Mouse (Mus musculus): ENCODE results near the gene Abce1. TPM values are rescaled to one million over a fixed set of nuclear protein-coding genes. Genes with fewer than 3 reads are reported as not detected.

The Abce1 gene
- polyA plus RNA-seq, 2 experiments: 65.9 to 87.5 TPM

GRCm38 (mm10) chr8:79727900-79728299, 16.4 kb upstream of the Abce1 start:
- H3K4me1 ChIP-seq (ENCODE audit: control insufficient read depth, insufficient read depth, low read length): no peaks in the 10 kb centered on the region
- H3K9me3 ChIP-seq (ENCODE audit: control insufficient read depth, low read length): no peaks in the 10 kb centered on the region
- no peak overlapping the region for H3K4me3 ChIP-seq (replicated peaks; ENCODE audit: low read length)
- no peak overlapping the region for H3K4me2 ChIP-seq (replicated peaks; ENCODE audit: low read depth, low read length, severe bottlenecking)
- H3K9ac ChIP-seq (ENCODE audit: low read depth, low read length, severe bottlenecking): no peak overlapping the region
- H3K27ac ChIP-seq (replicated peaks; ENCODE audit: low read depth, low read length): no peak overlapping the region
- H3K27me3 ChIP-seq (ENCODE audit: control insufficient read depth, insufficient read depth, low read length): no peaks in the 10 kb centered on the region
- no peak for TF ChIP-seq POLR2A (IDR thresholded peaks at IDR 0.05; ENCODE audit: borderline replicate concordance, extremely low read depth, insufficient read depth, insufficient read length)
- H3K36me3 ChIP-seq (ENCODE audit: control insufficient read depth, insufficient read depth, low read length): peaks cover 6% of the 10 kb centered on the region
- WGBS: 93% methylated on average over 1 of the region's 1 CpGs
- ATAC-seq (ENCODE audit: low FRiP score, low read depth): no peak
- DNase-seq (ENCODE audit: low spot score): no peak

GRCm38 (mm10) chr8:79724589-79724988, 13.0 kb upstream of the Abce1 start:
- H3K4me3 ChIP-seq (replicated peaks; ENCODE audit: low read length): no peak overlapping the region
- peaks cover 22% of the 10 kb centered on the region for H3K36me3 ChIP-seq (ENCODE audit: control insufficient read depth, insufficient read depth, low read length)
- no peak for ATAC-seq (ENCODE audit: low FRiP score, low read depth)
- no peaks in the 10 kb centered on the region for H3K9me3 ChIP-seq (ENCODE audit: control insufficient read depth, low read length)
- WGBS: 57% methylated on average over 3 of the region's 3 CpGs
- H3K9ac ChIP-seq (ENCODE audit: low read depth, low read length, severe bottlenecking): no peak overlapping the region
- no peak overlapping the region for H3K27ac ChIP-seq (replicated peaks; ENCODE audit: low read depth, low read length)
- no peaks in the 10 kb centered on the region for H3K4me1 ChIP-seq (ENCODE audit: control insufficient read depth, insufficient read depth, low read length)
- DNase-seq (ENCODE audit: low spot score): no peak
- no peak for TF ChIP-seq POLR2A (IDR thresholded peaks at IDR 0.05; ENCODE audit: borderline replicate concordance, extremely low read depth, insufficient read depth, insufficient read length)
- H3K4me2 ChIP-seq (replicated peaks; ENCODE audit: low read depth, low read length, severe bottlenecking): no peak overlapping the region
- no peaks in the 10 kb centered on the region for H3K27me3 ChIP-seq (ENCODE audit: control insufficient read depth, insufficient read depth, low read length)

- no peak for ATAC-seq (ENCODE audit: low FRiP score, low read depth)
- Histone ChIP-seq H3K27me3 (ENCODE audit: control insufficient read depth, insufficient read depth, low read length) (no peaks in the 10 kb centered on the region), H3K9ac (ENCODE audit: low read depth, low read length, severe bottlenecking) (no peak overlapping the region), H3K9me3 (ENCODE audit: control insufficient read depth, low read length) (no peaks in the 10 kb centered on the region), H3K27ac (replicated peaks; ENCODE audit: low read depth, low read length) (no peak overlapping the region), H3K36me3 (ENCODE audit: control insufficient read depth, insufficient read depth, low read length) (peaks cover 20% of the 10 kb centered on the region), H3K4me2 (replicated peaks; ENCODE audit: low read depth, low read length, severe bottlenecking) (no peak overlapping the region), H3K4me1 (ENCODE audit: control insufficient read depth, insufficient read depth, low read length) (no peaks in the 10 kb centered on the region), H3K4me3 (replicated peaks; ENCODE audit: low read length) (no peak overlapping the region)
- TF ChIP-seq POLR2A (IDR thresholded peaks at IDR 0.05; ENCODE audit: borderline replicate concordance, extremely low read depth, insufficient read depth, insufficient read length): no peak
- no peak for DNase-seq (ENCODE audit: low spot score)
These were observed 11.8 kb upstream of the Abce1 start for GRCm38 (mm10) chr8:79723308-79723707.

DNA sequence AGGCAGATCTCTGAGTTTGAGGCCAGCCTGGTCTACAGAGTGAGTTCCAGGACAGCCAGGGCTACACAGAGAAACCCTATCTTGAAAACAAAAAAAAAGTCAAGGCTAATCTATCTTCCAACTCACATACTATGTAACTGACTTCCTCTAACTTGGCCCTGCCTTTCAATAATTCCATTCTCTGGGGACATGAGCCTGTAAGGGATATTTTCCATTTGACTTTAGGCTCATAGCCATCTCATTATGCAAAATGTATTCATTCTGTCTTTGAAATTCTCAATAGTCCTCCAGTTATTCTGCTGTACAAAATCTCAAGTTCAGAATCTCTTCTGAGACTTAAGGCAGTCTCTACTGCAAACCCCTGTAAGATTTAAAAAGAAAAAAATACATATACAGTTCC, 10.0 kb upstream of the Abce1 start:
- no peak overlapping the region for H3K4me3 ChIP-seq (replicated peaks; ENCODE audit: low read length)
- H3K36me3 ChIP-seq (ENCODE audit: control insufficient read depth, insufficient read depth, low read length): peaks cover 36% of the 10 kb centered on the region
- no peak for TF ChIP-seq POLR2A (IDR thresholded peaks at IDR 0.05; ENCODE audit: borderline replicate concordance, extremely low read depth, insufficient read depth, insufficient read length)
- H3K9ac ChIP-seq (ENCODE audit: low read depth, low read length, severe bottlenecking): no peak overlapping the region
- H3K27me3 ChIP-seq (ENCODE audit: control insufficient read depth, insufficient read depth, low read length): no peaks in the 10 kb centered on the region
- no peak overlapping the region for H3K27ac ChIP-seq (replicated peaks; ENCODE audit: low read depth, low read length)
- ATAC-seq (ENCODE audit: low FRiP score, low read depth) (no peak), DNase-seq (ENCODE audit: low spot score) (no peak)
- H3K9me3 ChIP-seq (ENCODE audit: control insufficient read depth, low read length): no peaks in the 10 kb centered on the region
- H3K4me1 ChIP-seq (ENCODE audit: control insufficient read depth, insufficient read depth, low read length): no peaks in the 10 kb centered on the region
- no peak overlapping the region for H3K4me2 ChIP-seq (replicated peaks; ENCODE audit: low read depth, low read length, severe bottlenecking)

GRCm38 (mm10) chr8:79712676-79713075, 1.1 kb upstream of the Abce1 start:
- H3K4me1 ChIP-seq (ENCODE audit: control insufficient read depth, insufficient read depth, low read length): peaks cover 7% of the 10 kb centered on the region; the same call in 1 of the 2 replicates
- H3K9me3 ChIP-seq (ENCODE audit: control insufficient read depth, low read length): no peaks in the 10 kb centered on the region
- H3K36me3 ChIP-seq (ENCODE audit: control insufficient read depth, insufficient read depth, low read length): peaks cover 24% of the 10 kb centered on the region
- no peak overlapping the region for H3K4me3 ChIP-seq (replicated peaks; ENCODE audit: low read length)
- peak overlapping the region; percentile 29; the same call in 1 of the 2 replicates for H3K4me2 ChIP-seq (replicated peaks; ENCODE audit: low read depth, low read length, severe bottlenecking)
- no peak for DNase-seq (ENCODE audit: low spot score)
- TF ChIP-seq POLR2A (IDR thresholded peaks at IDR 0.05; ENCODE audit: borderline replicate concordance, extremely low read depth, insufficient read depth, insufficient read length): no peak
- ATAC-seq (ENCODE audit: low FRiP score, low read depth): no peak
- WGBS: 47% methylated on average over 5 of the region's 6 CpGs
- H3K27me3 ChIP-seq (ENCODE audit: control insufficient read depth, insufficient read depth, low read length): no peaks in the 10 kb centered on the region
- H3K9ac ChIP-seq (ENCODE audit: low read depth, low read length, severe bottlenecking): no peak overlapping the region
- no peak overlapping the region for H3K27ac ChIP-seq (replicated peaks; ENCODE audit: low read depth, low read length)

DNA sequence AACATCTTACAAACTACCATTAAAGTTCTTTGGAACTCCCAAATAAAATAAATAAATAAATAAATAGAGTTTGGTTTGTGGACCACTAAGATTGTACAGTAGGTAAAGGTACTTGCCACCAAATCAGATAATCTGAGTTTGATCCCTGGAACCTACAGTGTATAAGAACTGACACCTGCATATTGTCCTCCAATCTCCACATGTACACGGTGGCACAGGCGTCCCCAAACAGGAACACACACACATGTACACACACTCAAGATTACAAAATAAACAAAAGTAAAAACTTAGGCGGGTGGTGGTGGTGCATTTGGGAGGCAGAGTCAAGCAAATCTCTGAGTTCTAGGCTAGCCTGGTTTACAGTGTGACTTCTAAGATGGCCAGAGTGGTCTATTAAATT, 4.9 kb downstream of the Abce1 start:
- 97% methylated on average over 3 of the region's 3 CpGs for WGBS

More for the DNA sequence above, 4.9 kb downstream of the Abce1 start:
- H3K27me3 ChIP-seq (ENCODE audit: control insufficient read depth, insufficient read depth, low read length): no peaks in the 10 kb centered on the region
- no peak overlapping the region for H3K9ac ChIP-seq (ENCODE audit: low read depth, low read length, severe bottlenecking)
- no peak overlapping the region for H3K4me3 ChIP-seq (replicated peaks; ENCODE audit: low read length)
- H3K9me3 ChIP-seq (ENCODE audit: control insufficient read depth, low read length): no peaks in the 10 kb centered on the region
- peaks cover 49% of the 10 kb centered on the region for H3K36me3 ChIP-seq (ENCODE audit: control insufficient read depth, insufficient read depth, low read length)
- H3K27ac ChIP-seq (replicated peaks; ENCODE audit: low read depth, low read length): no peak overlapping the region
- TF ChIP-seq POLR2A (IDR thresholded peaks at IDR 0.05; ENCODE audit: borderline replicate concordance, extremely low read depth, insufficient read depth, insufficient read length): no peak
- no peak for ATAC-seq (ENCODE audit: low FRiP score, low read depth)
- no peak for DNase-seq (ENCODE audit: low spot score)
- H3K4me2 ChIP-seq (replicated peaks; ENCODE audit: low read depth, low read length, severe bottlenecking): no peak overlapping the region
- peaks cover 2% of the 10 kb centered on the region; the same call in 1 of the 2 replicates for H3K4me1 ChIP-seq (ENCODE audit: control insufficient read depth, insufficient read depth, low read length)
